8 mouse cellular contexts compared by ENCODE assay signal in genomic region chr7:4922931-4923565, GRCm38 (mm10). TPM values are rescaled to one million over a fixed set of nuclear protein-coding genes. Genes with fewer than 3 reads are reported as not detected.
DNase-seq lines count a peak whose midpoint lies in the region; ATAC-seq and TF ChIP-seq lines count a peak whose summit lies in the region.

No protein-coding gene starts in this region.

- H3K4me3 ChIP-seq in embryonic facial prominence, embryonic 12.5 days, result peak overlapping the region; percentile 33
- H3K4me3 ChIP-seq in hindbrain, embryonic 12.5 days, result peak overlapping the region; percentile 35
- H3K4me3 ChIP-seq in midbrain, embryonic 14.5 days (replicated peaks; ENCODE audit: low read depth, low read length), result peak overlapping the region; percentile 41
- H3K4me3 ChIP-seq in testis, adult 2 months (ENCODE audit: control insufficient read depth, low read depth, low read length), result peak overlapping the region; percentile 94

- H3K4me2 ChIP-seq in embryonic facial prominence, embryonic 12.5 days (replicated peaks), result peak overlapping the region; percentile 79
- peak overlapping the region; percentile 88 for H3K4me2 ChIP-seq in hindbrain, embryonic 12.5 days (replicated peaks)
- peak overlapping the region; percentile 91 for H3K4me2 ChIP-seq in midbrain, embryonic 14.5 days (ENCODE audit: low read length)

- peaks cover 34% of the 10 kb centered on the region for H3K36me3 ChIP-seq in embryonic facial prominence, embryonic 12.5 days
- peaks cover 30% of the 10 kb centered on the region for H3K36me3 ChIP-seq in hindbrain, embryonic 12.5 days
- H3K36me3 ChIP-seq in midbrain, embryonic 14.5 days (ENCODE audit: control insufficient read depth, insufficient read depth, low read length), result peaks cover 29% of the 10 kb centered on the region
- no peaks in the 10 kb centered on the region for H3K36me3 ChIP-seq in testis, adult 2 months (ENCODE audit: control insufficient read depth, insufficient read depth, low read length)

- TF ChIP-seq POLR2A in testis, adult 2 months (IDR thresholded peaks at IDR 0.05; ENCODE audit: control insufficient read depth, low read depth, low read length), result no peak

- peaks cover 66% of the 10 kb centered on the region for H3K4me1 ChIP-seq in embryonic facial prominence, embryonic 12.5 days
- peaks cover 73% of the 10 kb centered on the region for H3K4me1 ChIP-seq in hindbrain, embryonic 12.5 days
- H3K4me1 ChIP-seq in midbrain, embryonic 14.5 days (ENCODE audit: control insufficient read depth, insufficient read depth, low read length), result peaks cover 49% of the 10 kb centered on the region
- peaks cover 46% of the 10 kb centered on the region for H3K4me1 ChIP-seq in testis, adult 2 months (ENCODE audit: control insufficient read depth, insufficient read depth, low read length)

- 0 out of 2 replicates have a peak overlapping the region, but pooled peaks have one; percentile 46 for H3K9ac ChIP-seq in embryonic facial prominence, embryonic 12.5 days
- H3K9ac ChIP-seq in hindbrain, embryonic 12.5 days, result peak overlapping the region; percentile 58
- peak overlapping the region; percentile 68 for H3K9ac ChIP-seq in midbrain, embryonic 14.5 days (replicated peaks; ENCODE audit: low read length)

- peak; percentile 11 for ATAC-seq in embryonic facial prominence, embryonic 12.5 days (ENCODE audit: insufficient number of reproducible peaks, insufficient read depth, low FRiP score, low TSS enrichment)
- peak; percentile 56 for ATAC-seq in hindbrain, embryonic 12.5 days (ENCODE audit: low FRiP score)
- ATAC-seq in midbrain, embryonic 14.5 days (ENCODE audit: low FRiP score, low TSS enrichment), result peak; percentile 60

- DNase-seq in thymus, postnatal 4 days, result peak; percentile 61
- DNase-seq in thymus, postnatal 36 days, result no peak
- peak; percentile 65 for DNase-seq in left cerebral cortex, adult 11 months (ENCODE audit: low spot score)
- peak; percentile 96 for DNase-seq in midbrain, embryonic 14.5 days
- DNase-seq in urinary bladder, postnatal 36 days (ENCODE audit: low spot score in 2 of 2), result no peak

- no peaks in the 10 kb centered on the region for H3K27me3 ChIP-seq in embryonic facial prominence, embryonic 12.5 days
- H3K27me3 ChIP-seq in hindbrain, embryonic 12.5 days, result no peaks in the 10 kb centered on the region
- H3K27me3 ChIP-seq in midbrain, embryonic 14.5 days (ENCODE audit: control insufficient read depth, insufficient read depth, low read length), result no peaks in the 10 kb centered on the region
- H3K27me3 ChIP-seq in testis, adult 2 months (ENCODE audit: control insufficient read depth, insufficient read depth, low read length), result no peaks in the 10 kb centered on the region

- 2% methylated on average over 14 of the region's 14 CpGs for WGBS in embryonic facial prominence, embryonic 12.5 days
- 1% methylated on average over 14 of the region's 14 CpGs for WGBS in hindbrain, embryonic 12.5 days
- under 1% methylated on average over 14 of the region's 14 CpGs for WGBS in midbrain, embryonic 14.5 days

- H3K27ac ChIP-seq in embryonic facial prominence, embryonic 12.5 days, result peak overlapping the region; percentile 92
- peak overlapping the region; percentile 98 for H3K27ac ChIP-seq in hindbrain, embryonic 12.5 days
- H3K27ac ChIP-seq in midbrain, embryonic 14.5 days (replicated peaks; ENCODE audit: low read depth, low read length), result peak overlapping the region; percentile 98
- H3K27ac ChIP-seq in testis, adult 2 months (ENCODE audit: control insufficient read depth, insufficient read depth, low read depth, low read length), result peak overlapping the region; percentile 59

- TF ChIP-seq CTCF in testis, adult 2 months (IDR thresholded peaks at IDR 0.05; ENCODE audit: control insufficient read depth, insufficient read depth, insufficient replicate concordance, low read depth, low read length), result no peak

- no peaks in the 10 kb centered on the region for H3K9me3 ChIP-seq in embryonic facial prominence, embryonic 12.5 days
- H3K9me3 ChIP-seq in hindbrain, embryonic 12.5 days (replicated peaks), result no peaks in the 10 kb centered on the region
- H3K9me3 ChIP-seq in midbrain, embryonic 14.5 days (ENCODE audit: control insufficient read depth, low read length), result no peaks in the 10 kb centered on the region

RNA-seq across cellular contexts. Expression of gene Nat14, which starts 1.2 kb away (rescaled TPM):
- polyA plus RNA-seq in embryonic facial prominence, embryonic 12.5 days (2016; fragmentation: Nextera tagmentation; extraction: Ambion mirVana), result 5.4 and 7.7 TPM in 2 replicates
- polyA plus RNA-seq in hindbrain, embryonic 12.5 days (2016; fragmentation: Nextera tagmentation; extraction: Ambion mirVana), result 12.3 and 14.3 TPM in 2 replicates
- polyA plus RNA-seq in midbrain, embryonic 14.5 days (2014; fragmentation: Nextera tagmentation; extraction: Ambion mirVana), result 24.0 and 28.9 TPM in 2 replicates
- 3.7 and 4.8 TPM in 2 replicates for polyA plus RNA-seq in testis, adult 2 months (2012; rRNA removed)

RNA-seq across cellular contexts. Expression of gene Ssc5d, which starts 2.5 kb away (rescaled TPM):
- 1.5 and 1.6 TPM in 2 replicates for polyA plus RNA-seq in embryonic facial prominence, embryonic 12.5 days (2016; fragmentation: Nextera tagmentation; extraction: Ambion mirVana)
- polyA plus RNA-seq in hindbrain, embryonic 12.5 days (2016; fragmentation: Nextera tagmentation; extraction: Ambion mirVana), result 1.6 and 2.2 TPM in 2 replicates
- polyA plus RNA-seq in midbrain, embryonic 14.5 days (2014; fragmentation: Nextera tagmentation; extraction: Ambion mirVana), result 0.12 and 0.84 TPM in 2 replicates
- polyA plus RNA-seq in testis, adult 2 months (2012; rRNA removed), result 0.94 and 1.9 TPM in 2 replicates

RNA-seq across cellular contexts. Expression of gene Zfp628, which starts 8.0 kb away (rescaled TPM):
- 4.0 and 4.3 TPM in 2 replicates for polyA plus RNA-seq in embryonic facial prominence, embryonic 12.5 days (2016; fragmentation: Nextera tagmentation; extraction: Ambion mirVana)
- 4.3 and 4.8 TPM in 2 replicates for polyA plus RNA-seq in hindbrain, embryonic 12.5 days (2016; fragmentation: Nextera tagmentation; extraction: Ambion mirVana)
- polyA plus RNA-seq in midbrain, embryonic 14.5 days (2014; fragmentation: Nextera tagmentation; extraction: Ambion mirVana), result 4.6 and 5.1 TPM in 2 replicates
- 8.8 and 10.5 TPM in 2 replicates for polyA plus RNA-seq in testis, adult 2 months (2012; rRNA removed)

RNA-seq across cellular contexts. Expression of gene Gm36210, which starts 16.7 kb away (rescaled TPM):
- not detected in 2 replicates for polyA plus RNA-seq in embryonic facial prominence, embryonic 12.5 days (2016; fragmentation: Nextera tagmentation; extraction: Ambion mirVana)
- not detected in 2 replicates for polyA plus RNA-seq in hindbrain, embryonic 12.5 days (2016; fragmentation: Nextera tagmentation; extraction: Ambion mirVana)
- polyA plus RNA-seq in midbrain, embryonic 14.5 days (2014; fragmentation: Nextera tagmentation; extraction: Ambion mirVana), result 0.55 TPM in 1 of 2 replicates, not detected in the other
- 0.65 and 0.79 TPM in 2 replicates for polyA plus RNA-seq in testis, adult 2 months (2012; rRNA removed)

RNA-seq across cellular contexts. Expression of gene Sbk2, which starts 41.2 kb away (rescaled TPM):
- polyA plus RNA-seq in embryonic facial prominence, embryonic 12.5 days (2016; fragmentation: Nextera tagmentation; extraction: Ambion mirVana), result 0.20 and 0.32 TPM in 2 replicates
- not detected in 2 replicates for polyA plus RNA-seq in hindbrain, embryonic 12.5 days (2016; fragmentation: Nextera tagmentation; extraction: Ambion mirVana)
- not detected in 2 replicates for polyA plus RNA-seq in midbrain, embryonic 14.5 days (2014; fragmentation: Nextera tagmentation; extraction: Ambion mirVana)
- polyA plus RNA-seq in testis, adult 2 months (2012; rRNA removed), result 0.04 and 0.17 TPM in 2 replicates

Comparison
In these comparisons a context has a peak if more than half of its experiments do, and no peak if none do; other contexts are left out.
1. DNase-seq: peak in thymus, postnatal 4 days (single experiment), left cerebral cortex, adult 11 months (single experiment) and midbrain, embryonic 14.5 days (single experiment); none in thymus, postnatal 36 days (0 of 2) and urinary bladder, postnatal 36 days (0 of 2).
2. H3K4me3 ChIP-seq: peak in every context shown above with its lines; median percentile 94 in testis, adult 2 months; 41 in midbrain, embryonic 14.5 days; 35 in hindbrain, embryonic 12.5 days; 33 in embryonic facial prominence, embryonic 12.5 days.
3. Peak in every context shown above with its lines, with median percentiles within 50 percentile points of each other: ATAC-seq, H3K27ac ChIP-seq, H3K4me2 ChIP-seq and H3K9ac ChIP-seq.